Mouse (Mus musculus): Measurements from ENCODE around the gene Gm9837.

The Gm9837 gene

DNA sequence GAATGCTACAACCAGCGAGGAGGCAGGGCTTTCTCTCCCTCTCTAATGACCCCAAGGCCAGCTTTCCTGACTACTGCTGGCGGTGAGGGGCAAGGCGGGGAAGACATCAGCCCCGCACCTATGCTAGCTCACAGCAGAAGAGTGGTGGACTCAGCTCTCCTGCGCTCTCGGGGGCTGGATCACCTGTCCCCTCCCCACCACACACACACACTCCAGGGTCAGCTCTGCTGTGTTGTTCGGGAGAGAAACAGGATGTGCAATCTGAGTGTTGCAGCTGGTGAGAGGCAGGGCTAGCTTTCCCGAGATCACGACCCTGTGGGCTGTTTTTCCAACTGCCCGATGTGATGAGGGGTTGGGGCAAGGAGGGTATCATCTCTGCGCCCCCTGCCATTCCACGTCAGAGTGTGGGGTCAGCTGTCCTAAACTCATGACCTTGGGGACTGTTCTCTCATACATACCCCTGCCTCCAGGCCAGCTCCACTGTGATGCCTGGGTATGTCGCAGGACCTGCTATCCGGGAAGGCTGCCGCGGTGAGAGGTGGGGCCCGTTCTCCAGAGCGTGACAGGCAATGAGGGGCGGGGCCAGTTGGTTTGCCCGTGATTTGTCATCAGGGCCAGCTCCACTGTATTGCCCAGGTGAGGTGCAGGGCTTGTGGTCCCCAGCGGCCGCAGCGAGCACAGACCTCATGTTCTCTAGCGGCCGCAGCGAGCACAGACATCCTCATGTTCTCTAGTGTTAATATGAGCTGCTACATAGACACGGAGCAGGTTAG, 16.7 kb upstream of the Gm9837 start:
- in situ Hi-C loops (cut with MboI, MseI): no loop called here

DNA sequence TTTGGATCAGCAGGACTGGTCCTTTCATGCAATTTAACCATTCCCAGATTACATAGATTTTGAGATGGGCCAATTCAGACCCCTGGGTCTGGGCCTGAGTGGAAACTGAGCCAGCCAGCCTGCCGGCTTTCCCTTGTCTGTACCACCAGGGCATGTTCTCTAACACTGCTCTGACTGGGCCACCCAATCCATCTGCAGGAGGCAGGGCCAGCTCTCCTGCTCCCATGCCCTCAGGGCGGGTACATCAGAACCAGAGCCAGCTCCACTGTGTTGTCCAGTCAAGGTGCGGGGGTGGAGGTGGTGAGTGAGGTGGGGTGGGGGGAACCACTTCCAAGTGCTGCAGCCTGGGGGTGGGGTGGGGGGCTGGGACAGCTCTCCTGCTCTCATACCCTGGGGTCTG, 16.1 kb upstream of the Gm9837 start:
- in situ Hi-C loops (cut with MboI, MseI): no loop called here

DNA sequence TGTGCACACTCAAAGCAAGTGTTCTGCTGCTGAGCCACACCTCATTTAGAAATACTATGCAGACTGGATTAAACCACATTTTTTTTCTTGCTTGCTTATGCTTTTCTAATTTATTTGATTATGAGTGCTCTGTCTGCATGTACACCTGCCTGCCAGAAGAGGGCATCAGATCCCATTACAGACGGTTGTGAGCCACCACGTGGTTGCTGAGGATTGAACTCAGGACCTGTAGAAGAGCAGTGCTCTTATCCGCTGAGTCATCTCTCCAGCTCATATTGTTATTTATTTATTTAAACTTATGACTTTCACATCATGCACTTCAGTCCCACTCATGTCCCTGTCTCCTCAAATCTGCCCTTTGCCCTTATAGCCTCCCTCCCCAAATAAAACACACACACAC, 15.4 kb upstream of the Gm9837 start:
- in situ Hi-C loops (cut with MboI, MseI): no loop called here

DNA sequence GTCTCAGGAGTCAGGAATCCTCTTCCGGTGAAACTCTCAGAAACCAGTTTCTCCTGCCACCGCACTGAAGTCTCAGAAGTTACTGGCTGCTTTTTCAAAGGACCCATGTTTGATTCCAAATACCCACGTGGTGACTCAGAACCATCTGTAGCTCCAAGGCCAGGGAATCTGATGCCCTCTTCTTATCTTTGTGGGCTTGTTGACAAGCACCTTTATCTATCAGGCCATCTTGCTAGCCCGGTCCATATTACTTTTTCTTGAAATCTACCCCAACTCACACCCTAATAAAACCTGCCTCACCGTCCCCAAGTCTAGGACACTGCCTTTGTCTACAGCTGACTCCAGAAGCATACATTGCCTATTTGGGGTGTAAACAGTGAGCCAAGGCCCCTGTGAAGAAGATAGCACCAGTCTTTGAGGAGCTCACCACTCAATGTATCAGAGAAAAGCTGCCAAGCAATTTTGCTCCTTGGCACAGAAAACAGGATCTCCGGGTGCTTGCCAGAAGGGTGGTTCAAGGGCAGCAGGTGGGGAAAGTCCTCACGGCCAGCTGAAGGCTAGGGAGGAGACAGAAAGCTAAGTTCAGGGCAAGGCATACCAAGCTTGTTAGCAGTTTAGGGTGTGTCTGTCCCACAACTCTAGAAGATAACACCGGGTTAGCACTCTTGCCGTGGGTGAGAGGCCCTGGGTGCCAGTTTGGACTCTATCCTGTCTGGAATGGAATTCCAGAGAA, 13.0 kb upstream of the Gm9837 start:
- in situ Hi-C loops (cut with MboI, MseI): no loop called here

DNA sequence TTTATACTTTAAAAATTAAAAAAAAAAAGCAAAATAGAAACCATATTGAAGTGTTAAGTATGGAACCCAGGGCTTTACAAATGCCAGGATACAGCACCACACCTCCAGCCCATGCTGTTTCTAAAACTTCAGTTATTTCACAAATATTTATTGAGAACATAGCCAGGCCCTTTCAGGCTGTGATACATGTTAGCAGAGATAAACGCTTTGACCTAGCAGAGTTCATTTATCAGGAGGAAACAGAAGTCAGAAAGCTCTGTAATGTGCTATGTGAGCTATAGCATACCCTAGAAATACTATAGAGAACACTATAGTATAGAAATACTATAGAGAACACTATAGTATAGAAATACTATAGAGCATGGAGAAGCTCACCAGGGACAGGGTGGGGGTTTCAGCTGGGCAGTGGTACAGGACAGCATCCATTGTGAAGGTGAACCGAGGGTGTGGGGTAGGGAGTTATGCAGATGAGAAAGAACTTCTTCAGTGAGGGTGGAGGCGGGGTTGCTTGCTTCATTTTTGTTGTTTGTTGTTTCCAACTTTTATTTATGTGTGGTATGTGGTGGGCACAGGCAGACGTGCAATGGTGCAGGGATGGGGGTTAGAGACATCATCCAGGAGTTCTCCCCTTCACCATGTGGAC, 10.9 kb upstream of the Gm9837 start:
- in situ Hi-C loops (cut with MboI, MseI): no loop called here

DNA sequence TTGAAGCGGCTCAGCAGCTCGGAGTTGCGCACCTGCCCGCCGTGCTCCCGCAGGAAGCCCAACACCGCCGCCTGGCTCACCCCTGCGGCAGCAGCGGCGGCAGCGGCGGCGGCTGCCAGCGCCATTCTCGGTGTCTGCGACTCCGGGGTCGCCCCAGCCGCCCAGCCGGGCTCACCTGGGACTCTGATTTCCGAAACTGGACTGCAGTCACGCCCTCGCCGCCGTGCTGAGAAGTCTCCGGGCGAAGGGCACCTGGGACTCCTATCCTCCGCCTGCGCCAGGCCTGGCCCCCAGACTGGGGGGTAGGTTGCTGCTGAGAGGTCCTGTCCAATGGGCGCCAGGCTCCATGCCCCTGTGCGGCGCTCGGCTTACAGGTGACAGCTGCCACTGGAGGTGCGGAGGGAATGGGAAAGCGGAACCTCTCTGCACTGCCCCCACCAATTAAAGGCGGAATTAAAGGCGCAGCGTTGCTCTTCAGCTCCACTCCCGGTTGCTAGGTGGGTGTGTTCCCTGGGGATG, 9.6 kb upstream of the Gm9837 start, which contains the start of the genes Gm9945 and Sowaha:
Gm9945 (plus strand) TSS at position 384 of the 519 bp plus-strand sequence.
Sowaha (minus strand) TSS at position 492 of the 519 bp plus-strand sequence.
- in situ Hi-C loops (cut with MboI, MseI): no loop called here

DNA sequence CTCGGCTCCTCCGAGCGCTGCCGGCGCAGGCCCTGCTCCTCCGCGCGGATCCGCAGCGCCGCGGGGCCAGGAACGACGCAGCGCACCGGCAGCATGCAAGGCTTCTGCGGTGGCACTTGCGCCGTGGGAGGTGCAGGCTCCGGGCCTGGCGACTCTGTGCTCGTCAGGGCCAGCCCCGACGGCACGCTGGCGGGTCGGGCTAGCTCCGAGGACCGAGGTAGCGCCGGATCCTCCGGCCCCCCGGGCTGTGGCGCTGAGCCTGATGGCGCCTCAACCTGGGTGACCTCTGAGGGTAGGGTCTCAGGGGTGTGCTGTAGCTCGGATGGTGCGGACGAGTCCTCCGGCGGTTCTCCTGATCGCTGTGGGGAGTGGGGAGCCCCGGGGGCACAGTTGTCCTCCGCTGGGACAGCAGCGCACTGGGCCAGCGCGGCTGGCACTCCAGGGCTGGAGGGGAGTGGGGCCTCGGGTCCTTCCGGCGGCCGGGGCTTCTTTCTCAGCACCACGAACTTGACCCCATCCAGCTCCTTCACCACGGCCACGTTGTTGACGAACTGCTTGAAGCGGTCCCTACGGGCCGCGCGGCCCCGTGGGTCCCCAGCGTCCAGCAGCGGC, 9.0 kb upstream of the Gm9837 start:
- in situ Hi-C loops (cut with MboI, MseI): no loop called here

DNA sequence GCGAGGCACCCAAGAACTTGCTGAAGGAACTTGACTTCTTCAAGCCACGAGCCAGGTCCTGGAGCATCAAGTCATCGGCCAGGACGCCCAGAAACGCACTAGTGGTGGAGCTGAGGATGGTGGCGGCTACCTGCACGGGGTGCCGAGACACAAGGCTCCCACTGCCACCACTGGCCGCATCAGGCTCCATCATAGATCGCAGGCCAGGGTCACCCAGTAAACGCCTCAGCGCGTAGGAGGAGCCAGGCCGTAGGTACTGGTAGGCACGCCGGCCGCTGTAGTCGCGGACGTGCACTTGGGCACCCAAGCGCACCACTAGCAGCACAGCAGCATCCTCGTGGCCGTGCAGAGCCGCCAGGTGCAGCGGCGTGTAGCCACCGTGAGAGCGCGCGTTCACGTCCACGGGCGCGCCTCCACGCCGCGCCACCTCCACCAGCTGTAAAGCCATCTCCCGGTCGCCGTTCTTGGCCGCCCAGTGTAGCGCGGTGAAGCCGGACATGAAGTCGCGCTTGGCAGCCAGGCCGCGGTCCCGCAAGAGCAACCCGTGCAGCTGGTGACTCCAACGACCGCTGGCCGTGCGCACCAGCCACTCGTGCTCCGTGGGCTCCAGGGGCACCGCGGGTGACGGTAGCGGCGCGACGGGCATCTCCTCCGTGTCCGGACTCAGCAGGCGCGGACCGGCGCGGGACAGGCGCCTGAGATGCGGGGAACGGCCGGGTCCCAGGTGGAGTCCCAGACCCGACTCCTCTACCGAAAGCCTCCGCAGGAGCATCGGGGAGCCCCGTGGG, 8.3 kb upstream of the Gm9837 start:
- in situ Hi-C loops (cut with MboI, MseI): no loop called here

DNA sequence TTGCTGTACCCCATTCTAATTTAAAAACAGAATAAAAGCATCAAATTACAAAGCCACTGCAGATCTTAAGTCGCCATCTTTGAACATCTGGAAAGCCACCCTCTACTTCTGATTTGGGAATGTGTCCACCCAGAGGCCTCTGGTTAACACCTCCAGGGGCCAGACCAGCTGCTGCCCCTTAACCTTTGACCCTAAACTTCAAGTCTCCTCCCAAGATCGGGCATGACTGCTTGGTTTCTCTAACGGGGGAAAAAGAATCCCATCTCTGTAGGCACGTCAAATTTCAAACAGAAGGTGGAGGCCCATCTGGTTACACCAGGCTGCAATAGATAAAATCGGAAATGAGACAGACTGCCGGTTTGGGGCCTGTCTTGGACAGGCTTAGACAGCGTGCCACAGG, 7.6 kb upstream of the Gm9837 start:
- in situ Hi-C loops (cut with MboI, MseI): no loop called here

DNA sequence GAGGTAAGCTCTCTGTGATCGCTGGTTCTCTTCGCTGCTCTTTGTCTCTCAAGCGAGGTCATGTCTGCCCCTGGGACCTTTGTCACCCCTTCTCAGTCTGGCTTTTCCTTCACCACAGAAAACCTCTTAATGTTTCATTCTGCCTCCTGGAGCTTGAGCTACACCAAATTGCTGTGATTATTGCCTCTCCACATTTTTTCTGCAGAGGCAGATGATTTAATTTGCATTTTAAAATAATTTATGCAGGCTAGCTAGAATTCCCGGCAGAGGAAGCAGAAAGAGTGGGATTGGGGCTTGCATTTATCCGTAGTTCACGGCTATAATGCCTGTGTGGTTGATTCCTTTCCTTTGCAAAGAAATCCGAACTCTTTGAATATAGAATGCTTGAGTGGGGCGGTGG, 5.3 kb upstream of the Gm9837 start:
- in situ Hi-C loops (cut with MboI, MseI): no loop called here

DNA sequence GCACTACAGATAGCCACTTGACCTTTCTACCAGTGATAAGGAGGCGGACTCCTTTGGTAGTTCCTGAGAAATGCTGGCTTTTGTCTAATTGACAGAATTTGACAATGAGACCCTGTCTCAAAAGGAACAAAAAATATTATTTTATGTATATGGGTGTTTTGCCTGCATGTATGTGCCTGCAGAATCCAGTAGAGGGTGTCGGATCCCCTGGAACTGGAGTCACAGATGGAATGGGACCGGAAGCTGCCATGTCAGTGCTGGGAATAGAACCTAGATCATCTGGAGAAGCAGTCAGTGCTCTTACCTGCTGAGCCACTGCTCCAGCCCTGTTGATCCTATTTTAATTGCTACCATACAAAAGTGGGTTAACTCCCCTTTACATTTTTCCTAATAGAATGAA, 2.4 kb upstream of the Gm9837 start:
- in situ Hi-C loops (cut with MboI, MseI): no loop called here

DNA sequence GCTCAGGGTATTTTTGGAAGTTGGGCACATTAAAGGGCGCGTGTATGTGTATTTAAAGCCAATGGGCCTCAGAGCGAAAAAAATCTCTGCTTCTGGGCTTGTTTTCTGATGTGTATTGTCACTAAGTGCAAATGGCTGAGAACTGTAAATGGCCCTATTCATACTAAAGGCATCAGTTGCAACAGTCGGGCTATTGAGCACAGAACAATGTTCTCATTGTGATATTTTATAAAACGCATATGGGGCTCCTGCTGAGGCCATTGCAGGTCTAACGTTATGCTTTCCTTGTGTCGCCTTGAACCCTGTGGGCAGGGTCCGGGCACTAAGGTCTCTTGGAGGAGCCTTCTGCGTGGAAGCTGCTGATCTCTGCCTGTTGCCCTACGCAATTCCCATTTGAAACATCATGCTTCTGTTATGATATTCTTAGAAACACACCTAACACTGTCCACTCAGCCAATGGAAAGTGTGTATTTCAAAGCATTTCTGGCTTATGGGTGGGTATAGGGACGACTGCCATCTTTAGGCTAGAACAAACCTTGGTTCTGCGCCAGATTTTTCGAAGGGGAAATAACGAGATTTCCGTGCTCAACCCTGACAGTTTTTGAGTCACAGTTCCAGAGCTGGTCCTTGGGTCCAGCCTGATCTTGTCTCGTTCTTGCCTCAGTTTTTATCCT, 848 bp downstream of the Gm9837 start:
- in situ Hi-C loops (cut with MboI, MseI): no loop called here

DNA sequence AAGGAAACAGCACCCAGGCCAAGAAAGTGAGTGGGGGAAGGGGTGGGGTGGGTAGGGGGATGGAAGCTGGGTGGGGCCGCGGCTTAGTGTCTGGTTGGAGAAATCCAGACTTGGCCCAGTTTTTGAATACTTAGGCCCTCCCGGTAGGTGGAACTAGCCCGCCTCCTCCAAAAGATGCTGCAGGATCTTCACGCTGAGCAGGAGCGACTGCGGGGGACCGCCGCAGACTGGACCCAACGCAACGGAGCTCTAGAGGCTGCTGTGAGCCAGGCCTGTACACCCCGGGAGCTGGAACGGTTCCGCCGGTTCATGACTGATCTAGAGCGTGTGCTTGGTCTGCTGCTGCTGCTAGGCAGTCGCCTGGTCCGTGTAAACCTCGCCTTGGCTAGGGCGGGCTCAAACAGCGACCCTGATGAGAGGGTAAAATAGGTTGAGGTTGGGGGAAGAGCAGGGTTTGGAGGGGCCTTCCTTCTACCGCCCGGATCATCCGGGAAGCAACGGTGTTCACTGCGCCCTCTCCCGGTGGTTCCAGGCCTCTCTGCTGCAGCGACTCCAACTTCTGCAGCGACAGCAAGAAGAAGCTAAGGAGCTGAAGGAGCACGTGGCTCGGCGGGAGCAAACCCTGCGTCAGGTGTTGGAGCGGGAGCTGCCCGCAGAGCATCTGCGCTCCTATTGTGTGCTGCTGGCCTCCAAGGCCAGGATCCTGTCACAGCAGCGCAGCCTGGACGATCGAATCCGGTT, 3.9 kb downstream of the Gm9837 start:
- in situ Hi-C loops (cut with MboI, MseI): no loop called here

DNA sequence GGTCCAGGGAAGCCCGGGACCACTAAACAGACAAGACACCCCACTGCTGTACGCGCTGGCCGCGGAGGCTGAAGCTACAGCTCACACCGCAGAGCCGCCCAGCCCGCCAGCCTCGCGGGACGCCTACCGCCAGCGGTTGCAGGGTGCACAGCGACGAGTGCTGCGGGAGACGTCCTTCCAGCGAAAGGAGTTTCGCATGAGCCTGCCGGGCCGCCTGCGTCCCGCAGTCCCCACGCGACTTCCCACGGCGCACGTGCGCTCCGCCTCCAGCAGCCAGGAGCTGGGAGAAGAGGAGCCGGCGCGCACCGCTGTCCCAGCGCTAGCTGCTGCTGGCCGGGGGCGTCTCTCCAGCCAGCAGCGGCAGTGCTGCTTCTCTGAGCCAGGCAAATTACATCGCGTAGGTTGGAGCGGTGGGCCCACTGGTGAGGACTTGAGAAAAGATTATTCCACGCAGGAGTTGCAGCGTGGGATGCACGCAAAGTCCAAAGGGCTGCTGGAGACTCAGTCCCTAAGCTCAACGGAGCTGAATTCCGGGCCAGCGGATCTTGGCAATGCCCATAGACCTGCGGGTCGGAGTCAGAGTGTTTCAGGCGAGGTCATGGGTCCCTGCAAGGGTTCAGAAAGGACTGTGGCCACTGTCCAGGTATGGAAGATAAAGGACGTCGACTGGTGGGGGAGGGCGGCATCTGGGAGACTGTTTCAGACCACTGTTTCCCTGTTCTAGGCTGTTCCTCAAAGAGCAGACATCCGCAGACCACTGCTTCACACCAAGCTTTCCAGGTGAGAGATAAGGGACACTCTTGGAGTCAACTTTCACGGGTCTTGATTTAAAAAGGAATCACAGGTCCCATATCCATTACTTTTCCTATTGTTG, 6.5 kb downstream of the Gm9837 start:
- in situ Hi-C loops (cut with MboI, MseI): no loop called here

DNA sequence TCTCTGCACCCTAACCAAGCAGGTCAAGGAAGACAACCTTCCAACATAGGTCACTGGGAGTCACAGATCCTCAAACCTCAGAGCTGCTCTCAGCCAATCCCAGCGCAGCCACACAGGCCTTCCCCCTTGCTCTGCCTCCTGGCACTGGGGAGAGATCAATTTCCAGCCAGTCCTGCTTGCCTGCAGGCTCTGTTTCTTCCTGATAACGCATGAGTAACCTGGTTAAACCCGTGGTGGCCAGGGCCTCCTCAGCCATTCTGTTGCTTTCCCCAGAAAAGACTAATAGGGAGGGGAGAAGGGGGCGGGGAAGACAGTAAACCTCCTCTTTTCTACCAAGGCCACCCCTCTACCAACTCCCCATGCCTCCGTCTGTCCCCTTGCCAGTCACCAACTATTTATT, 8.6 kb downstream of the Gm9837 start:
- in situ Hi-C loops (cut with MboI, MseI): no loop called here

DNA sequence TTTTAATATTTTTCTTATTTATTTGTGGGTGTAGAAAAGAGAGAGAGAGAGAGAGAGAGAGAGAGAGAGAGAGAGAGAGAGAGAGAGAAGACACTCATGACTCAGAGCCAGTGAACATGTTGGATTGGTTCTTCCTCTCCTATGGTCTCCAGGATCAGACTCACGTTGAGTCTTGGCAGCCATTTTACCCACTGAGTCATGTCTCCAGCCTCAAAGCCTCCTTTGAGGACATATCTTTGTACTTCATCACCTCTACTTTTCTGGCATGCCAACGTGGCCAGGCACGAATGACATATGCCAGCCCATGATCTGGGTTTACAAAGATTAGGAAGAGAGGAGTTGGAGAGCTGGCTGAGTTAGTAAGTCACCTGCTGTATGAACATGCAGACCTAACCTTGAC, 10.1 kb downstream of the Gm9837 start:
- in situ Hi-C loops (cut with MboI, MseI): no loop called here

DNA sequence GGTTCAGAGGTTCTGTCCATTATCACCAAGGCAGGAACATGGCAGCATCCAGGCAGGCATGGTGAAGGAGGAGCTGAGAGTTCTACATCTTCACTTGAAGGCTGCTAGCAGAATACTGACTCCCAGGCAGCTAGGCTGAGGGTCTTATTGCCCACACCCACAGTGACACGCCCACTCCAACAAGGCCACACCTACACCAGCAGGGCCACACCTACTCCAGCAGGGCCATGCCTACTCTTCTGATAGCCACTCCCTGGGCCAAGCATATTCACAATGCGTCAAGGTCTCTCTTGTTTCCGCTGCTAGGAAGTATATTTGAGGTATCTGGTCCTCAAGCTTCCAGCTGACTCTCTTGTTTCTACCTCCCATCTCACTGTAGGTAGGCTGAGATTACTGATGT, 11.3 kb downstream of the Gm9837 start:
- in situ Hi-C loops (cut with MboI, MseI): no loop called here

DNA sequence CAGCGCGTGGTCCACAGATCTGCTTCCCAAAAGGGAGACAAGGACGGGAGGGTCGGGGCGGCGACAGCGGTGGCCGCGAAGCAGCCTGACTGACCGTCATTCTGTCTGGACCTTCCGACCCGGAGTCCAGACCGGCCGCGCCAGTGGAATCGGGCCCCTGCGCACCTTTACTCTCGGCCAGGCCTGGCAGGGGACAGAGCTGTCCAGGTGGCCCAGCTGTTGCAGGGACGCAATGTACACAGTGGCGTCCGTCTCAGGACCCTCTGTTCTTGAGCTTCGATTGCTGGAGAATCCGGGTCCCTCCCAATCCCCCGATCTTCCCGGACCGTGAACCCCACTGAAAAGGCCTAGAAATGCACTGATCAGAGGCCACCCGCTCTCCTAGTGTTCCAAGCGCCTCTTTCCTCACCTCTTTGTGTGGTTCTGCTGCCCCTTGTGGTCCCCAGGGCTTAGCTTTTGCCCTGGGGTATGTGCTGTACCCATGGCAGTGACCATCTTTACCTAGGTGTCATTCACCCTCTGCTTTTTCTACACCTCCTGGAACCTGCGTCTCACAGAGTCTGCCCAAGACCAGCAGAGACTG, 12.8 kb downstream of the Gm9837 start:
- in situ Hi-C loops (cut with MboI, MseI): no loop called here

All from regulatory T cell (primary cell).